Mouse (Mus musculus) duodenum, adult 2 months (tissue): ENCODE data around the gene Fbxl5. TPM values are rescaled to one million over a fixed set of nuclear protein-coding genes. Genes with fewer than 3 reads are reported as not detected.

ENCODE experiments used
- polyA plus RNA-seq: library from polyadenylated mRNA; depleted of rRNA; stranded (reverse); fragments of >200 nt; gene quantifications from 2 replicates; pipeline ENCODE4 v1.2.3, GENCODE M21; 2012; ENCODE audit warnings: low replicate concordance; rRNA removed

The Fbxl5 gene
- 14.8 and 17.8 TPM in 2 replicates for polyA plus RNA-seq

DNA sequence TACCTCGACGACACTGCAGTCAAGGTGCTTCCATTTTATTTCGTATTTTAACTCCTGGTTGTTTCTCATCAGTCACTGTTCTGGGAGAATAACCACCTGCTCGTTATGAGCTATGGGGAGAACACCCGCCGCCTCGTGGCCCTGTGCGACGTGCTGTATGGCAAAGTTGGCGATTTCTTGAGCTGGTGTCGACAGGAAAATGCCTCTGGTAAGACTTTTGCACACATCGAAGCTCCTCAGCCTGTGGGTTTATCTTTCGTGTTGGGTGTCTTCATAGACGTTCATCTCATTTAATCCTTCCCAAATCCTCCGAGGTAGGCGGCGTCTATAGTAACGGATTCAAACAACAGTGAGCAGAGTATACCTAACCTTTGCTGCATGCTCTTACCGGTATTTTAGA is at the start of gene Fbxl5:
TSS of gene Fbxl5 (minus strand) at position 101 of the 400 bp plus-strand sequence.

DNA sequence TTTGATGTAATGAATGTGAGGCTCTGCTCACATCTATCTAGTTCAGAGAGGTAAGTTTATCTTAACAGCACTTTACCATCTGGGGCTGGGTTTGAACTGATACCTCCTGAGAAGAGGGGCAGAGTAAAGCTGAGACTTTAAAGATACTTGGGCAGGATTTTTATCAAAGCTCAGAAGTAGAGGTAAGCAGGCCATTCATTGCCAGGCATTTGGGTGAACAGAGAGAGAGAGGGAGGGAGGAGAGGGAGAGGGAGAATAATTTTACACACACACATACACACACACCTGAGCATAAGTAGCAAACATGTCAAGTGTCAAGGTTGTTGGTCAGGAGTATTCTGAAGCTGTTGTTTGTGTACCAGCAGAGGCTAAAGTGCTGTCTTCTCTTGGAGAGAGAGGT is 46.8 kb upstream of the Fbxl5 start, which contains the start of gene Cd38:
TSS of gene Cd38 (plus strand) at position 301 of the 400 bp plus-strand sequence.

DNA sequence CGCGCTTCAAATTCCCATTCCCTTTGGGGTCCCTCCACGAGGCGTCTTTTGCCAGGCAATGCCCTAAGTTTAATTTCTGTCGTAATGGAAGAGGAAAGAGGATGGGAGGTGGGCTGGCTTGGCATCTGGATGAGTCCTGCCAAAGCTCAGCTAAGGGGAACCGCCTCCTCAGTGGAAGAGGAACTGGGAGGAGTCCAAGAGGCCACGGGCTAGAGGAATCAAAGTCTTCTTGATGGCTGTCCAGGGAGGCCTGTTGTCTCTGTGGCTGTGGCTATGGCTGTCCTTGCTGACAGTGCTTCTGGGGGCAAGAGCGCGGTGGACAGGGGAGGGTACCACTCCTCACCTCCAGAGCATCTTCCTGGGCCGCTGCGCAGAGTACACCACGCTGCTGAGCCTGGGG is 2.7 kb downstream of the Fbxl5 start, which contains the start of gene Bst1:
TSS of gene Bst1 (plus strand) at position 191 of the 400 bp plus-strand sequence.

Other genes starting within 250 kb of the Fbxl5 start
- 0.47 and 0.78 TPM in 2 replicates for gene Cc2d2a, start 159.3 kb downstream of the Fbxl5 start, polyA plus RNA-seq
- 9.2 and 99.4 TPM in 2 replicates for gene Bst1, start 2.8 kb downstream of the Fbxl5 start, polyA plus RNA-seq
- 12.0 and 12.6 TPM in 2 replicates for gene Cd38, start 46.9 kb upstream of the Fbxl5 start, polyA plus RNA-seq
- gene Gm7879, start 91.5 kb upstream of the Fbxl5 start, polyA plus RNA-seq, result not detected in 2 replicates
- gene Fgfbp1, start 160.1 kb upstream of the Fbxl5 start, polyA plus RNA-seq, result 3.6 and 5.3 TPM in 2 replicates